Mouse (Mus musculus): ENCODE measurements around the gene Egln2.

Gene Egln2

DNA sequence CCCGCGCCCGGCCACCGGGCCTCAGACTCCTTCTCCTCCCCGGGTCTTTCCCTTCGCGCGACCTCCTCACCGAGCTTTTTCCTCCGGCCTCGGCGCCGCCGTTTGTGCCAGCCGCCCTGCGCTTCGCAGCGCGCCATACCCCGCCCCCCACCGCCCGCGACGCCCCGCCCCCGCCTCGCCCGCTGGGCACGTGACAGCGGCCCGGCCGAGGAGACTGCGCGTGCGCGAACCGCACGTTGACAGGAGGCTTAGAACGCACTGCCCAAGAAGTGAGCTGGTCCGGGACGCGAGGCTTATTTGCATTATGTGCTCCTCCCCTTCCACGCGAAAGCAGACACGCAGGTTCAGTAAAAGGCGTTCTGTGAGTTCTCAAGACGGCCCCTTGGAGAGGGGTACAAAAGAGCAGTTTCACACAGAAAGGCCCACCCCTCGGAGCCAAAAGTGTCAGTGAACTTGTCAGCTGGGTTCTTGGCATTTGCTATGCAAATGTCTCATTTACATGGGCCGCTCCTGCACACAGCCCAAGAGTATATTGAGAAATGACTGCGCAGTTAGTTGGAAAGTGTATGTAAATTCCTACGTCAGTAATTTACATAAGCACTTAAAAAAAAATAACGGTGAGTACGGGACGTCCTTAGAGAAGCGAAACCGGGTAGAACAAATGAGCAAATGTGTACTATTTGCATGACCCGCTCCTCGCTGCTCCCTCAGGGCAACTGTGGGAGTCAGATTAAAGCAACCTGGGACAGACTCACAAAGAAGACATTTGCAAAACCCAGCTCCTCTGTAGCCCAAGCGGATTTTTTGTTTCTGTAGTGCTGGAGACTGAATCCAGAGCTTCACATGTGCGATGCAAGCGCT lies at the start of gene Egln2:
Gene Egln2 (minus strand): TSS at position 189 of the 861 bp plus-strand sequence.
- DNase-seq (ENCODE audit: low spot score) = peak; percentile 96

DNA sequence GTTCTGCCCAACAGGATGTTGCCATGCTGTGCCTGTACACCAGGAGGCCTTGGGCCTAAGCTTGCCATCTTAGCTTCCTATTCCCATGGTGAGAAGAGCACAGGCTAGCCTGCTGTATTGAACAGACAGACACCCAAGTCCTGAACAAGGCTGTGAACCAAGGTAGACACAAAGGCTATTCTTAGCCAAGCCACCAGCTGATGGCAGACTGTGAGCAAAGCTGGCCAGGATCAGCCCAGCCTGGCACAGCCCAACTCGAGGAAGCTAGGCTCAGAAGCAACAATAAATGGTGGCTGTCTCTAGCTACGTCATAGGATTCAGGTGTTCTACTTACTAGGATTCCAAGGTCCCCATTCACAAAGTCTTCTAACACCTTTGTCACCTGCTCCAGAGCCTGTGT lies 46.0 kb upstream of the Egln2 start:
- DNase-seq (ENCODE audit: low spot score) = no peak

- DNase-seq (ENCODE audit: low spot score) = no peak
Measured at GRCm38 (mm10) chr7:27203730-27204449, 37.3 kb upstream of the Egln2 start.

DNA sequence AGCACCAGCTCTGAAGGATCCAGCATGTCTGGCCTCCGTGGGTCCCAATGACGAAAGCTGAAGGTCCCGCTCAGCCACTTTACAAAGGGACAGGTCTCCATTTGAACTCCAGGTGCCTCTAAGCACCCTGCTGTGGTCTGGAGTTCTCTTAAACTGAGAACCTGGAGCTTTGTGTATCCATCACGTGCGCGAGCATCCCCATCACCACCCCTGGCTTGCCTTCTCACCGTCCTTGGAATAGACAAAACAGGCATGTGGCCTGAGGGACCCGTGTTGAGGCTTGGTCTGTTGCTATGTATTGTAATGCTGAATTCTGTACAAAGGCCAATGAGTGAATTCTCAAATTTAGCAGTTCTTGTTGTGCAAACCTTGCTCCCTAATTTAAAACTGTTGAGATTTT lies 32.2 kb upstream of the Egln2 start:
- DNase-seq (ENCODE audit: low spot score) = no peak

- no peak for DNase-seq (ENCODE audit: low spot score)
Measured at GRCm38 (mm10) chr7:27198355-27198754, 31.8 kb upstream of the Egln2 start.

GRCm38 (mm10) chr7:27197634-27198033 lies 31.0 kb upstream of the Egln2 start:
- no peak for DNase-seq (ENCODE audit: low spot score)

GRCm38 (mm10) chr7:27197136-27197535 lies 30.5 kb upstream of the Egln2 start:
- DNase-seq (ENCODE audit: low spot score) = no peak

GRCm38 (mm10) chr7:27195681-27196611 lies 29.3 kb upstream of the Egln2 start, which contains the start of the genes BC024978 and Snrpa:
BC024978 (plus strand) TSS chr7:27195781.
Snrpa (minus strand) TSS chr7:27196271.
- peak; percentile 96 for DNase-seq (ENCODE audit: low spot score)

DNA sequence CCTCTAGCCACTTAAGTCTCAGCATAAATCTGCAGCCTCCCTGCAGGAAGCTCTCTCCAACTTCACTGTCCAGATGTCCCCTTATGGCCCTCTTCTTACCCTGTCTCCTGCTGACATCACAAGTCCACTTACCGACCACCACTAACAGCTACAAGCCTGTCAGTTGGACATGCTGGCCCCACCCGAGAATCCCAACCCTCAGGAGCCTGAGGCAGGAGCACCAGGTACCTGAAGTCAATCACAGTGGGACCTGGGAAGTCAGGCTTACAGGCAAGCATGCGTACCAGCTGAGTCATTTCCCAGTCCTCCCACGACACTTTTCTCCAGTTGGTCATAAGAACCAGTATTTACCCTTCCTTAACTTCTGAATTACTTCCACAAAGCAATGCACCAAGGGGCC lies 27.1 kb upstream of the Egln2 start:
- no peak for DNase-seq (ENCODE audit: low spot score)

DNA sequence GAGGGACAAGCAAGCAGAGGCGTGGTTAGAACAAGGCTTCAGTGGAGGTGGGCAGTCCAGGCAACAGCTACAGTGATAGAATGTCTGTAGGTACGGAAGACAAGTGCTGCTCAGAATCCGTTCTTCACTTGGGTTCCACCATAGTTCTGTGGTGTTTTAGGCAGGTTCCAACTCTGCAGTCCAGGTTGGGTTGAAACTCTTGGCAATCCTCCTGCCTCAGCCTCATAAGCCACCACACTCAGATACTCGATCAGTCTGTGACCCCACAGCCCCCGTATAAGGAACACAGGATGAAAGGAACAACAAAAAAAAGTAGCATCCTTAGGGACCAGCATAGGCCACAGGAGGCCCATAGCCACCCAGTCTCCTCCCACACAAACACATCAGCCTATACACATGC lies 25.8 kb upstream of the Egln2 start:
- DNase-seq (ENCODE audit: low spot score) = no peak

DNA sequence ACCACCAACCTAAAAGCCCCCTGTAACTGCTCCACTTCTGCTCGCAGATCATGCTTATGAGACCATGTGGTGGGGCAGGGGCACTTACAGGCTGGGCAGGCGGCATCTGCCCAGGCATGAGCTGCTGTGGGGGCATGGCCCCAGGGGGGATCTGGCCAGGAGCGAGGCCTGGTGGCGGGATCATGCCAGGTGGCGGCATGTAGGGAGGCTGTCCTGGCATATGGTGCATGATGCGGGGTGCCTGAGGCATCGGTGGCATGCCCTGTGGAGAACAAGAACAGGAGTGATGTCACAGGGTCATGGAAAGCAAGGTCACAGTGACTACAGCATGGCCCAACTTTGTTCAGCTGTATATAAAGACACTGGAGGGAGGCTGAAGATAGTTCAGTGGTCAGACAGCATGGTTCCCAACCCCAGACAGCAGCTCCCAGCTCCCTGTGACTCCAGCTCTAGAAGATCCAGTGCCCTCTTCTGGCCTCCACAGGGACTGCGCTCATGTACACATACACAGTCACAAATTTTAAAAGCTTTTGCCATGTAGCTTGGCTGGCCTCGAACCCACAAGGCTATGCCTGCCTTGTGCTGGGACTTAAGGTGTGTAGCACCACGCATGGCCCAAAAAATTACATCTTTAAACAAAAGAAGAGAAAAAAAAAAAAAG lies 22.8 kb upstream of the Egln2 start:
- no peak for DNase-seq (ENCODE audit: low spot score)

DNA sequence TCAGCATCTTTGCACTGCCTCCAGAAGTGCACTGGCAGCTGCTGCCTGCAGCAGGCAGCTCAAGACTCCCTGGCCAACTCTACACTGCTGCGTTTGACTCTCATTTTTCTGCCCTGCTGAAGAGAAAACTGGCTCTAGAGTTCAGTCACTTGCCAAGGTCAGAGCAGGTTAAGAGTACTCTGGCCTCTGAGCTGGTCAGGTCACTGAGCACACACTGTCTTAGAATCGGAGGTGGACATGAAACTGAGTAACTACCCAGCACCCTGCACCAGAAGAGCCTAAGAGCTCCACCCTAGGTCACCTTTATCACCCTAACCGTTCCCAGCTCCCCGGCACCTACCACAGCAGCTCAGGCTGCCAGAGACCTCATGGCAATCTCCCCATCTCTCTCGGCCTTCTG lies 19.4 kb upstream of the Egln2 start:
- no peak for DNase-seq (ENCODE audit: low spot score)

- DNase-seq (ENCODE audit: low spot score) = no peak
Measured at GRCm38 (mm10) chr7:27184964-27185363, 18.4 kb upstream of the Egln2 start.

GRCm38 (mm10) chr7:27182498-27182897 lies 15.9 kb upstream of the Egln2 start:
- DNase-seq (ENCODE audit: low spot score) = no peak

DNA sequence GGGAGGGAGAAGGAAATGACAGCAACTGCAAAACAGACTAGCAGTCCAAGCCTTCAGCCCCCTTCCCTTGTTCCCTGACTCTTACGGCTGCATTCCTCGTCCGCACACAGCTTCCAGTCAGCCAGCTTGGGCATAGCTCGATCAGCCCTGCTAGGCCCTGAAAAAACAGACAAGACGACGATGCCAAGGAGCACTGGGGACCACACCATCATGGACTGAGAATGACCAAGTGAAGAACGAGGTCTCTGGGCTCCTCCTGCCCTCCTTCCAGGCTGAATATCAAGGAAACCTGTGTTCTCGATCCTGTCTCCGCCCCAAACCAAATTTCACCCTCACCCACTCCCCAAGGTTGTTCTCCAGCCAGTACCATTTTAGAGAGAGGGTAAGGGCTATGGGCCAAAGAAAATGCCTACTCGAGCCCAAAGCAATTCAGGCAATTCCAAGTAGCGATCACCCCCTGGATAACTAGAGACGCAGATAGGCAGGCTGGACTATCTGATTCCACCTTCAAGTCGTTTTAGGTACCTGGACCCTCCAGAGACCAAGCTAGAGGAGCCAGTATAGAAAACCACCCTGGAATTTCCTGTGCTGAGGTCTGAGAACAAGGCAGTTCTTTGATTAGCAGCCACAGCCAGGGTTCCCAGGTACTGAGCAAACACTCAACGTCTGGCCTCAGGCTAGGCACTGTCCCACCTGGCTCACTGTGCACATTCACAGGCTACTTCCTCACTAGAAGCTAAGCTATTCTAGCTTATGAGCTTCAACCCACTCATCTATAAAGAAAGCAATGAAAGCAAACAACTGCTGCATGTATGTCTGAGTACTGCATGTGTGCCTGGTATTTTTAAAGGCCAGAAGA lies 14.5 kb upstream of the Egln2 start, which contains the start of the genes Gm21983 and Mia:
Gene Gm21983 (minus strand): TSS at position 250 of the 859 bp plus-strand sequence.
Gene Mia (minus strand): TSS at position 321 of the 859 bp plus-strand sequence.
- DNase-seq (ENCODE audit: low spot score) = no peak

GRCm38 (mm10) chr7:27180036-27180435 lies 13.4 kb upstream of the Egln2 start:
- DNase-seq (ENCODE audit: low spot score) = no peak

DNA sequence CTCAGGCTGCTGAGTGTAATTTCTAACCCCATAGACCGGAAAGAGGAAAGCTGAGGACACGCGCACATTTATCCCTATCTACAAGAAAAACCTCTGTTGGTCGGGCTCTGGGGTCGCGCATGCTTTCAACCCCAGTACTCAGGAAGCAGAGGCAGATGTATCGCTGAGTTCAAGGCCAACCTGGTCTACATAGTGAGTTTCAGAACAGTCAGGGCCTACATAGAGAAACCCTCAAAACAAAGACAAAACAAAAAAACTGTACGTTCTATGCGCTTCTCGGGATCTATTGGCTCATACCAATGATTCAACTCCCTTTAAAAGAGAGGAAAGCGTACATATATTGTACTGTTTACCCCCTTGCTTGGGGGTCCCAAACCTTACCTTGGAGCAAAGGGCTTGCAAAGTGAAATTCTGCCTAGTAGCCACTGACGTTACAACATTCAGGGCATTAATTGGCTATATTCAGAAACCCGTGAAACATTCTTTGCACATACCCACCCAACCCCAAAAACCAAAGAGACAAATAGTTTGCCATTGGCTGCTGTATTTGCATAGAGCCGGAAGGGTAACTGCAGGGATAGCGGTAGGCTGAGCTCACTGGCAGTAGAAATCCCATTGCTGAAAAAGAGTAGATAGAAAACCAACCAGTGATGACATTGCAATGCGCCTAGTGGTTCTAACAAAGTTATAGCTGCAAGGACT lies 12.8 kb upstream of the Egln2 start:
- DNase-seq (ENCODE audit: low spot score) = no peak

GRCm38 (mm10) chr7:27178324-27179216 lies 12.0 kb upstream of the Egln2 start, which contains the start of gene Rab4b:
Rab4b (minus strand) TSS chr7:27178896.
- peak; percentile 100 for DNase-seq (ENCODE audit: low spot score)

- no peak for DNase-seq (ENCODE audit: low spot score)
Measured at GRCm38 (mm10) chr7:27177942-27178323, 11.3 kb upstream of the Egln2 start.
